In genomic region chr11:113842879-113843278, GRCm38 (mm10) we compare ENCODE assay signal across 20 mouse cellular contexts.
DNase-seq lines count a peak whose midpoint lies in the region.
"Had no signal": no experiment of that assay in that cellular context is flagged by ENCODE, and none has a peak within 500 bp of the region (broad histone marks: within the 10 kb centered on the region; RNA-seq: fewer than 3 reads in every experiment).

No protein-coding gene starts in this region.

- peak; percentile 13 to 19 for DNase-seq in frontal cortex, postnatal 36 days (ENCODE audit: low spot score in 2 of 2)
- no peak for DNase-seq in frontal cortex, postnatal 10 days (ENCODE audit: low spot score in 2 of 2)
- peak; percentile 31 for DNase-seq in left cerebral cortex, postnatal 25 days (ENCODE audit: low spot score in 2 of 2)
- no peak for DNase-seq in left cerebral cortex, adult 8-10 months (ENCODE audit: low spot score in 2 of 2)
- peak; percentile 42 for DNase-seq in brain, adult 2 months (ENCODE audit: low read depth, low spot score)
- peak; percentile 15 for DNase-seq in telencephalon, adult 2 months (ENCODE audit: low read depth, low spot score)
- no peak for DNase-seq in c-Kit-positive CD71-positive TER-119-positive erythroid progenitor cells, embryonic 14.5 days (ENCODE audit: low spot score)
- DNase-seq: adrenal gland, postnatal 10 days; adrenal gland, postnatal 36 days; B cell, adult 2 months; cerebellum, adult 11-12 months; cerebellum, adult 8-10 months; cerebellum, postnatal 10 days; cerebellum, postnatal 36 days; embryo, embryonic 11 days; gastrocnemius, postnatal 10 days; gastrocnemius, postnatal 36 days; heart, adult 2 months; heart, postnatal 10 days; heart, postnatal 36 days had no signal

- intact Hi-C loops in left cerebral cortex, postnatal 25 days (cut with DNase I) = no loop called here

Comparison
In these comparisons a context has a peak if more than half of its experiments do, and no peak if none do; other contexts are left out.
1. DNase-seq: peak in frontal cortex, postnatal 36 days (2 of 2), left cerebral cortex, postnatal 25 days (2 of 2), brain, adult 2 months (single experiment) and telencephalon, adult 2 months (single experiment); none in frontal cortex, postnatal 10 days (0 of 2), left cerebral cortex, adult 8-10 months (0 of 2) and c-Kit-positive CD71-positive TER-119-positive erythroid progenitor cells, embryonic 14.5 days (single experiment).